Mouse (Mus musculus): Measurements from ENCODE around the gene 4921507P07Rik.
"Not testable (repeated sequence)": the region's sequence is repeated elsewhere in the genome, so short reads cannot be mapped to it uniquely, and the experiment has no call there.

Gene 4921507P07Rik

GRCm38 (mm10) chr6:50554223-50554622 is 42.2 kb downstream of the 4921507P07Rik start:
- DNase-seq, result not testable (repeated sequence)

- no peak for DNase-seq
Measured at GRCm38 (mm10) chr6:50552881-50553518, 43.4 kb downstream of the 4921507P07Rik start.

GRCm38 (mm10) chr6:50549791-50550190 is 46.6 kb downstream of the 4921507P07Rik start:
- no peak for DNase-seq

GRCm38 (mm10) chr6:50549051-50549450 is 47.4 kb downstream of the 4921507P07Rik start:
- no peak for DNase-seq

- peak; percentile 58 for DNase-seq
Measured at GRCm38 (mm10) chr6:50545412-50546043, 50.9 kb downstream of the 4921507P07Rik start.

GRCm38 (mm10) chr6:50542535-50542934 is 53.9 kb downstream of the 4921507P07Rik start:
- DNase-seq, result no peak

GRCm38 (mm10) chr6:50539641-50540040 is 56.8 kb downstream of the 4921507P07Rik start:
- DNase-seq, result no peak

GRCm38 (mm10) chr6:50536461-50536892 is 60.0 kb downstream of the 4921507P07Rik start:
- DNase-seq, result peak; percentile 88

GRCm38 (mm10) chr6:50535346-50535745 is 61.1 kb downstream of the 4921507P07Rik start:
- no peak for DNase-seq

- no peak for DNase-seq
Measured at GRCm38 (mm10) chr6:50531920-50532319, 64.5 kb downstream of the 4921507P07Rik start.

GRCm38 (mm10) chr6:50531003-50531402 is 65.4 kb downstream of the 4921507P07Rik start:
- no peak for DNase-seq

GRCm38 (mm10) chr6:50529194-50529593 is 67.2 kb downstream of the 4921507P07Rik start:
- DNase-seq, result no peak

GRCm38 (mm10) chr6:50527416-50527815 is 69.0 kb downstream of the 4921507P07Rik start:
- no peak for DNase-seq

- DNase-seq, result peak; percentile 86
Measured at GRCm38 (mm10) chr6:50526597-50527024, 69.8 kb downstream of the 4921507P07Rik start.

GRCm38 (mm10) chr6:50525846-50526245 is 70.6 kb downstream of the 4921507P07Rik start:
- DNase-seq, result no peak

- DNase-seq, result no peak
Measured at GRCm38 (mm10) chr6:50524261-50524896, 72.1 kb downstream of the 4921507P07Rik start.

Measured in kidney, postnatal 10 days (tissue).